Mouse (Mus musculus) CD4-positive, CD25-positive, alpha-beta regulatory T cell (primary cell): ENCODE results near the gene Fam160a2. TPM values are rescaled to one million over a fixed set of nuclear protein-coding genes. Genes with fewer than 3 reads are reported as not detected.

Source experiments
- polyA plus RNA-seq: library from polyadenylated mRNA; unstranded; fragments of 100-300 nt; shearing (Covaris generic); gene quantifications from one replicate; pipeline ENCODE4 v1.2.1, GENCODE M21; 2017

Fam160a2 gene
- 36.8 TPM for polyA plus RNA-seq

DNA sequence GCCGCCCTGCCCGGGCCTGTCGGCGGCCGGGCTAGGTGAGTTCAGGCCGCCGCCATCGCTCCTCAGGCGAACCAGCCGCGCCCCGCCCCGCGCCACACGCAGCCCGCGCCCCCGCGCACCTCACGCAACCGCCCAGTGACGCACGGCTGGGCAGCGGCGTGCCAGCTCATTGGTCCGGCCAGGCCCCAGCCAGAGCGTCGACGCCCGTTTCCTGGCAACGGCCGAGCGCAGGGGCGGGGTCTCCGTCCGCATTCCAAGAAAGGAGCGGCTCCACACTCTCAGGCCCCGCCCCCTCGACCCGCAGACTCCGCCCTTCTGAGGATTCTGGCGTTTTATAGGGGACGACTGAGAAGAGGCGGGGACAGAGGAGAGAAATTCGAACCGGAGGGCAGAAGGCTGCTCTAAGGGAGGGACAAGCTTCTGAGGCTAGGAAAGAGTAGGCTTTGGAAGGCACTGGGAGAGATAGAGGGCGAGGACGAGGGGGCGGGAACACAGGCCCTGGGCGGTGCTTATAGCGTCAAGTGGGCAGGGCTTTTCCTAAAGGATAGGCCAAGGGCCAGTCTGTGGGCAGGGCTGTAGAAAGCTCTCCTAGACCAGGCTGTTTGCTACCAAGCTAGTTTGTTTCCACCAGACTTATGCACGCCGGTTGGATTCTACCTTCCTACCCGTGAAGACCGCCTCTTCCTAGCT lies at the start of gene Fam160a2:
Gene Fam160a2 (minus strand): TSS at position 120 of the 690 bp plus-strand sequence.

GRCm38 (mm10) chr7:105425424-105426043 lies 25.7 kb upstream of the Fam160a2 start, which contains the start of gene Cckbr:
Gene Cckbr, plus strand, starts transcription at chr7:105425731.

GRCm38 (mm10) chr7:105404268-105404667 lies 4.4 kb upstream of the Fam160a2 start, which contains the start of gene Cnga4:
Gene Cnga4, plus strand, starts transcription at chr7:105404568.

GRCm38 (mm10) chr7:105374866-105375265 lies 25.0 kb downstream of the Fam160a2 start, which contains the start of gene Gm5901:
Gene Gm5901, plus strand, starts transcription at chr7:105375038.

DNA sequence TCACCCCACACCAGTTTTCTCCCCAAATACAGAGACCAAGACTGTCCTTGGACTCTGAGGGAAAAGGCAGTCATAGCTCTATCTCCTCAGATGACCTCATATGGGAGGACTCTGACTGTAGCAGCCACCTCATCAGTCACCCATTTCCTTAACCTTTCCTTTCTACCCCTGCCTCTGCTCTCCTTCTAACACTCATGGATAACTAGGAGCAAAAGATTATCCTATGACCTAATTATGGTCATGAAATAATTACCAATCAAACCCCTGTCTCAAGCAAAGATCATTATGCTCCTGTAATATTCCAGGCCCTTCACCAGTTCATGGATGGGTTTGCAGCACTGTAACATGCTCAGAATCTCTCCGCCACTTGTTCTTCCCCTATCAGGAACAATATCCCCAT lies 31.9 kb downstream of the Fam160a2 start, which contains the start of gene Olfr692:
Gene Olfr692 (plus strand): TSS at position 301 of the 400 bp plus-strand sequence.

GRCm38 (mm10) chr7:105342170-105342569 lies 57.7 kb downstream of the Fam160a2 start, which contains the start of gene Olfr691:
Gene Olfr691, minus strand, starts transcription at chr7:105342270.

DNA sequence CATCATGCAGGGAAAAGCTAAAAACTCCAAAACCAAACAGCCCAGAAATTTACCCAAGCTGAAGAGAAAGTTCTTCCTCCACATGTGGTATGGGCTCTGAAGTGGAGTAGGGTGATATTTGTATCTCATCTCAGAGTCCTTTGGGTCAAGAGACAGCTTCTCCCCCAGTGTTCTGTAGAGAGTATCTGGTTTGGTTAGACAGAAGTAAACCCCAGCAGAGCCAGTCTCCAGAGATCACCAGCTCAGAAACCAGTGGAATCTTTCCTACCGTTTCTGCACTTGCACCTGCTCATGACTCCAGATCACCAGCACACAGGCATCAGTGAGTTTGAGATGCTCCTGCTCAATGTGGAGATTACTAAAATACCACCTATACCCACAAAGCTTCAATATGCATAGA lies 65.8 kb downstream of the Fam160a2 start, which contains the start of gene Olfr690:
Gene Olfr690 (minus strand): TSS at position 101 of the 400 bp plus-strand sequence.

Other genes with a start within 250 kb of the Fam160a2 start
- not detected for gene Olfr684, start 236.4 kb downstream of the Fam160a2 start, polyA plus RNA-seq
- gene Olfr685, start 214.0 kb downstream of the Fam160a2 start, polyA plus RNA-seq = not detected
- gene Olfr686, start 192.6 kb downstream of the Fam160a2 start, polyA plus RNA-seq = not detected
- not detected for gene Olfr688, start 112.0 kb downstream of the Fam160a2 start, polyA plus RNA-seq
- gene Olfr689, start 88.9 kb downstream of the Fam160a2 start, polyA plus RNA-seq = 0.05 TPM
- gene Olfr690, start 66.0 kb downstream of the Fam160a2 start, polyA plus RNA-seq = not detected
- gene Olfr691, start 57.8 kb downstream of the Fam160a2 start, polyA plus RNA-seq = not detected
- gene Olfr692, start 31.8 kb downstream of the Fam160a2 start, polyA plus RNA-seq = not detected
- gene Gm5901, start 25.0 kb downstream of the Fam160a2 start, polyA plus RNA-seq = not detected
- gene Cnga4, start 4.5 kb upstream of the Fam160a2 start, polyA plus RNA-seq = not detected
- not detected for gene Cckbr, start 25.7 kb upstream of the Fam160a2 start, polyA plus RNA-seq
- 0.12 TPM for gene Cavin3, start 82.2 kb upstream of the Fam160a2 start, polyA plus RNA-seq
- 37.2 TPM for gene Smpd1, start 154.3 kb upstream of the Fam160a2 start, polyA plus RNA-seq
- 3.9 TPM for gene Apbb1, start 181.6 kb upstream of the Fam160a2 start, polyA plus RNA-seq
- gene Hpx, start 200.1 kb upstream of the Fam160a2 start, polyA plus RNA-seq = not detected
- gene Trim3, start 233.5 kb upstream of the Fam160a2 start, polyA plus RNA-seq = 13.4 TPM
- 209 TPM for gene Timm10b, start 240.0 kb upstream of the Fam160a2 start, polyA plus RNA-seq
- gene Arfip2, start 240.4 kb upstream of the Fam160a2 start, polyA plus RNA-seq = 22.9 TPM
- 11.6 TPM for gene Gm45799, start 240.5 kb upstream of the Fam160a2 start, polyA plus RNA-seq